Mouse (Mus musculus) brain, adult 2 months (tissue): Measurements from ENCODE around the gene Ddah2.
A peak's percentile ranks its signal among the peaks of the same experiment; 100 is the strongest.

ENCODE experiments used
- DNase-seq: peaks from one replicate; pipeline ENCODE4 v3.0.0; 2011; ENCODE audit warnings: low read depth, low spot score

Ddah2 gene

GRCm38 (mm10) chr17:35058911-35059892 lies at the start of gene Ddah2:
Gene Ddah2, plus strand, starts transcription at chr17:35059035.
- peak; percentile 77 for DNase-seq

DNA sequence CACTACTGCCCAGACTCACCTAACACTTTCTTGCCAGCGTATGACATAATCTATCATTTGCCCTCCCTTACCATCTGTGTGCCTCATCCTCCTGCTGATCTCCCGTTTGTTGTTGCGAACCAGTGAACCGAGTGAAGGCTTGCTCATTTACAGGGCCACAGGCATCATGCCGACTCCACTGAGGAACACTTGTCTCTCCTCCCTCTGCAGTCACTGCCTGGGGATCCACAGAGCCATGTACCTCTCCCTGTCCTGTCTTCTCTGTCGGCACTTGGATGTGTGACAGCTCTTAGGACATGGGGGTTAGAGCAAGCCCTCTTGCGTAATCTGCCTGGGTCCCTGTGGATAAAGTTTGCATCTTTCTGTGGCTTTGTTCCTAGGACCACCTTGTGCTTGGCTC lies 49.2 kb upstream of the Ddah2 start:
- DNase-seq = peak; percentile 94

DNA sequence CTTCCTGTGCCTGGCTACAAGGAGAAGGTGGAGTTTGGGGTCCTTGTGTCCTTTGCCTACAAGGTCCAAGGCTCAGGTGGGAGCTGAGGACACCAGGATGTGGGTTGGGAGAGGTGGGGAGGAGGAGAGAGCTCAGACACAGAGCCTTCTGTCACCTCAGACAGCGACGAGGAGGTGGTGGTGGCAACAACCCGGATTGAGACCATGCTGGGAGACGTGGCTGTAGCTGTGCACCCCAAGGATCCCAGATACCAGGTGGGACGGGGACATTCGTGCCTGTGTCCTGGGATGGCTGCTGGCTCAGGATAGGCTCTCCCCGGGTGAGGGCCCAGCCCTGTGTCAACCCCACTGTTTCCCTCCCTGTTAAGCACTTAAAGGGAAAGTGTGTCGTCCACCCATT lies 47.4 kb upstream of the Ddah2 start:
- DNase-seq = no peak

DNA sequence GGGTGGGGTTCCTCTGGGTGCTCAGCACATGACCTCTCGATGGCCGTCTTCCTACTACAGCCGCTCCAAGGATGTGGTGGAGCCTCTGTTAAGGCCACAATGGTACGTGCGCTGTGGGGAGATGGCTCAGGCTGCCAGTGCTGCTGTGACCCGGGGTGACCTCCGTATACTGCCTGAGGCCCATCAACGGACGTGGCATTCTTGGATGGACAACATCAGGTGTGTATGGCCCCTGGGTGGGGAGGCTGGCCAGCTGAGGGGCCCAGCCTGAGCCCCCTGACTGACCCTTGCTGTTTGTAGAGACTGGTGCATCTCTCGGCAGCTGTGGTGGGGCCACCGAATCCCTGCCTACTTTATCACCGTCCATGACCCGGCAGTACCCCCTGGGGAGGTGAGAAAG lies 46.4 kb upstream of the Ddah2 start:
- no peak for DNase-seq

- DNase-seq = no peak
Measured at GRCm38 (mm10) chr17:35013221-35013620, 45.6 kb upstream of the Ddah2 start.

- DNase-seq = no peak
Measured at GRCm38 (mm10) chr17:35015296-35015695, 43.5 kb upstream of the Ddah2 start.

DNA sequence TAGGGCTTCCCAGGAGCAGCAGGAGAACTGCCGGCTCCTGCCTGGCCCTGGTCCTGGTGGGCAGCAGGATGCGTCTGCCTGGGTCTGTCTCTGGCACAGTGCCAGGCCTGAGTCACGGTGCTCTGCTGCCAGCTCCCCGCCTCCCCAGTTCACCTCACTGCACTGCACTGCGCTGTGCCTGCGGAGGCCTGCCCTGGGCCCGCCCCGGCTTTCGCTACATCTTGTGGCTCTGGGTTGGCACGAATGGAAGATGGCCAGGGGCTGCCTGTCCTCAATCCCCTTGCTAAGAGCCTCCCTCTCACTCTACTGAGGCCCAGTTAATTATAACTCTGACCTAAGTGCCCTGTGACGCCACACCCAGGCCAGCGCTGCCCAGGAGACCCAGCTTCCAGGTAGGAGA lies 42.5 kb upstream of the Ddah2 start, which contains the start of gene Vwa7:
TSS of gene Vwa7 (plus strand) at position 204 of the 400 bp plus-strand sequence.
- peak; percentile 80 for DNase-seq

- DNase-seq = no peak
Measured at GRCm38 (mm10) chr17:35016791-35017705, 41.8 kb upstream of the Ddah2 start.

- DNase-seq = no peak
Measured at GRCm38 (mm10) chr17:35017706-35018030, 41.2 kb upstream of the Ddah2 start.

DNA sequence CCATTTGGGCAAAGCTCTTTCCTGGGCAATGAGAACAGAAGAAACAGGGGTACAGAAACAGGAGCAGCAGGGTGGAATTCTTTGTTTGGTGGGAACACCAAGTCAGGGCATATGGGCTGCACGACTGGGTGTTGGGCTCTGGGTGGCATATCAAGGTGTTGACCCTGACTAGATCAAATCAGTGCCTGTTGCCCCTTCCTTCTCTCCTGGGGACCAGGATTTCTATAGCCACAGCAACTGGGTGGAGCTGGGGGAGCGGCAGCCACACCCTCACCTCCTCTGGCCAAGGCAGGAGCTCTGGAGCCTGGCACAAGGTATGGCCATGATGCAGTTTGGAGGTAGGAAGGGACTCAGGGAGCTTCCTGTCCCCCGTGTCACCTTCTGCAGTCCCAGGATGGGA lies 40.7 kb upstream of the Ddah2 start:
- DNase-seq = no peak

- no peak for DNase-seq
Measured at GRCm38 (mm10) chr17:35019894-35020293, 38.9 kb upstream of the Ddah2 start.

DNA sequence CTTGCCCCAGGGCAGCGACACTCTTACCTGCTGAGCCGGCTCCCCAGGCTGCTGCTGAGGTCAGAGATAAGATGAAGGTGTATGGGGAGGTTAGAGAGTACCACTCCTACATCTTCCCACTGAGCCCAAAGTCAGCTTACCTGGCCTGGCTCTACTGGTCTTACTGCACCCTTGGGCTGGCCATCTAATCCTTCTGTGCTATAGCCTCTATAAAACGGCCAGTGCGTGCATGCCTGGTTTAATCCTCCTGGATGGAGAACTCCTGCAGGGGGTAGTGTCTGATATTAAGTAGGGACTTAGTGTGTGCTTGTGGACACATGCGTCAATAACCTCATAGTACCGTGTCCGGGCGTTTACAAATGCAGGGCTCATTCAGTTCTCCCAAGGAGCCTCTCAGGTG lies 38.3 kb upstream of the Ddah2 start:
- DNase-seq = no peak

- peak; percentile 84 for DNase-seq
Measured at GRCm38 (mm10) chr17:35021163-35021808, 37.5 kb upstream of the Ddah2 start.

DNA sequence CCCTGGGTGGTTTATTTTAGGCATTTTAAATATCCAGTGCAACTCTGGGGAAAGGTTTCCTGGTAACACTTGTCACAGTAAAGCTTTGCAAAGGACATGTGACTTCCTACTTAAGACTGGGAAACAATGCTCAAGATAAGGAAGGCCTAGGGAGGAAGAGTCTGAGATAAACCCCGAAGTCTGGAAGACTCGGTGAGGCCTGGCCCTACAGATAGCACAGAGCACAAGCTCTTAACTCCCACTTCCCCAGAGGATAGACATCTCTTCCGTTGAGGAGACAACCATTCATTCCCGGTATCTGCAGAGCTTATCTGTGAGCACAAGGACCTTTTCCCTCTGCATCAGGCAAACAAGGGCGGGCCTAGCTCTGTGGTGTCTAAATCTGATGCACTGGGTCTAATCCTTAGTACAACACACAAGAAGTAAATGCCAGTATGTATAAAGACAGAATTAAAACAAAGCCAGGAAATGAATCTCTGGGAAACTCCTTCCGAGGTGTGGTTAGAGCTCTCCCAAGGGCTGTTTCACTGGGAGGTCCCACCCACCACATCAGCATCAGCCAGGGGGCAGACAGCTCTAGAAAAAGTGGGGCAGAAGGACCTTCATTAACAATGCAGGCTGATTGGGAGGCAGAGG lies 36.9 kb upstream of the Ddah2 start:
- no peak for DNase-seq

DNA sequence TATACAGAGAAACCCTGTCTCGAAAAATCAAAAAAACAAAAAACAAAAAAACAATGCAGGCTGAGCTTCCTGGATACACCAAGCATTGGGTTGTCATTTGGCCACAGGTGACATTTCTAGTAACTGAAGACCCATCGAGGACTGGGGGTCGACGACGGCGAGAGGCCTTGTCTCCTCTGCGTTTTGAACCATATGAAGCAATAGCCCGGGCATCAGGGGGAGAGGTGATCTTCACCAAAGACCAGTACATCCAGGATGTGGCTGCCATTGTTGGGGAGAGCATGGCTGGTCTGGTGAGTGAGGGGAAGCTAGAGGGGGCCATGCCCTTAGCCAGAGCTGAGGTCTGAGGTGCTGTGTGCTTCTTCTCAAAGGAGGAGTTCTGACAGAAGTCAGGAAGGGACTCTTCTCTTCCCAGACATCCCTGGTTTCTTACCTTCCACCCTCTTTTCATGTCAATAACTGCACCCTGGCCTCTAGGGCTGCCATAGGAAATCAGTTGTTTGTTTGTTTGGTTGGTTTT lies 36.2 kb upstream of the Ddah2 start:
- no peak for DNase-seq

GRCm38 (mm10) chr17:35023221-35023620 lies 35.6 kb upstream of the Ddah2 start:
- DNase-seq = no peak

- no peak for DNase-seq
Measured at GRCm38 (mm10) chr17:35023756-35024155, 35.1 kb upstream of the Ddah2 start.

GRCm38 (mm10) chr17:35024261-35024660 lies 34.6 kb upstream of the Ddah2 start:
- no peak for DNase-seq

GRCm38 (mm10) chr17:35024691-35025488 lies 33.9 kb upstream of the Ddah2 start:
- DNase-seq = no peak

- DNase-seq = no peak
Measured at GRCm38 (mm10) chr17:35026206-35026605, 32.6 kb upstream of the Ddah2 start.
